Mouse (Mus musculus): ENCODE measurements around the gene Apbb1.

Gene Apbb1

GRCm38 (mm10) chr7:105520201-105520600, 61.3 kb downstream of the Apbb1 start:
- DNase-seq (ENCODE audit: low read depth, low spot score): no peak

GRCm38 (mm10) chr7:105519771-105520170, 61.7 kb downstream of the Apbb1 start:
- DNase-seq (ENCODE audit: low read depth, low spot score): no peak

- no peak for DNase-seq (ENCODE audit: low read depth, low spot score)
These were observed 62.1 kb downstream of the Apbb1 start for GRCm38 (mm10) chr7:105519336-105519735.

- DNase-seq (ENCODE audit: low read depth, low spot score): no peak
These were observed 64.6 kb downstream of the Apbb1 start for GRCm38 (mm10) chr7:105516669-105517360.

- DNase-seq (ENCODE audit: low read depth, low spot score): no peak
These were observed 66.3 kb downstream of the Apbb1 start for GRCm38 (mm10) chr7:105515178-105515577.

GRCm38 (mm10) chr7:105514561-105514960, 66.9 kb downstream of the Apbb1 start:
- DNase-seq (ENCODE audit: low read depth, low spot score): no peak

GRCm38 (mm10) chr7:105513845-105514291, 67.6 kb downstream of the Apbb1 start:
- DNase-seq (ENCODE audit: low read depth, low spot score): peak; percentile 14

- no peak for DNase-seq (ENCODE audit: low read depth, low spot score)
These were observed 71.3 kb downstream of the Apbb1 start for GRCm38 (mm10) chr7:105510143-105510542.

Data from brain, embryonic 18.5 days (tissue).